Mouse (Mus musculus): ENCODE measurements around the gene Cmtm8.

- TF ChIP-seq CTCF (IDR thresholded peaks at IDR 0.05; ENCODE audit: low read depth, low read length): no peak
- no peak for TF ChIP-seq POLR2A (IDR thresholded peaks at IDR 0.05; ENCODE audit: borderline replicate concordance, low read depth, low read length)
These were observed 76.4 kb downstream of the Cmtm8 start for GRCm38 (mm10) chr9:114767507-114767906.

Data from bone marrow macrophage, adult 2 months (primary cell).